Mouse (Mus musculus) MEL (cell line): ENCODE data around the gene Gm13757.

Source experiments
- BHLHE40 ChIP-seq: IDR thresholded peaks from 2 replicates; pipeline ENCODE4 v1.6.1; 2012; ENCODE audit warnings: low read depth, mild to moderate bottlenecking, inconsistent platforms, low read length, improper control_type of control experiment, borderline replicate concordance
- CTCF ChIP-seq, 3 experiments: IDR thresholded peaks in 2 of 3; conservative IDR thresholded peaks in 1 of 3; 2 replicates each; pipeline ENCODE4 v1.5.1; 2011 to 2012; ENCODE audit warnings: low read length in 3 of 3, low read depth in 2 of 3, mild to moderate bottlenecking in 2 of 3, improper control_type of control experiment in 1 of 3, inconsistent platforms in 1 of 3, mixed read lengths in 1 of 3, moderate library complexity in 1 of 3; ENCODE audit not compliant: control insufficient read depth in 1 of 3, insufficient read depth in 1 of 3, poor library complexity in 1 of 3, severe bottlenecking in 1 of 3
- GATA1 ChIP-seq: IDR thresholded peaks from 2 replicates; pipeline ENCODE4 v1.6.1; 2011; ENCODE audit warnings: low read depth, low read length, improper control_type of control experiment
- MAX ChIP-seq: IDR thresholded peaks from 2 replicates; pipeline ENCODE4 v1.6.1; 2011; ENCODE audit warnings: low read length, improper control_type of control experiment
- MYC ChIP-seq: IDR thresholded peaks from 2 replicates; pipeline ENCODE4 v1.6.1; 2011; ENCODE audit warnings: low read depth, mild to moderate bottlenecking, low read length, improper control_type of control experiment, moderate library complexity
- POLR2A ChIP-seq, 2 experiments: IDR thresholded peaks; 2 replicates each; pipeline ENCODE4 v1.6.1; 2011 to 2012; ENCODE audit warnings: low read length in 2 of 2, mild to moderate bottlenecking in 2 of 2, control low read depth in 1 of 2, improper control_type of control experiment in 1 of 2, low read depth in 1 of 2, moderate library complexity in 1 of 2; ENCODE audit not compliant: control insufficient read depth in 1 of 2, insufficient read depth in 1 of 2, poor library complexity in 1 of 2
- RAD21 ChIP-seq: IDR thresholded peaks from 2 replicates; pipeline ENCODE4 v1.6.1; 2011; ENCODE audit warnings: mild to moderate bottlenecking, low read depth, low read length, improper control_type of control experiment
- RCOR1 ChIP-seq: IDR thresholded peaks from 2 replicates; pipeline ENCODE4 v1.6.1; 2012; ENCODE audit warnings: low read depth, mild to moderate bottlenecking, inconsistent platforms, low read length, improper control_type of control experiment
- SIN3A ChIP-seq: IDR thresholded peaks from 2 replicates; pipeline ENCODE4 v1.6.1; 2012; ENCODE audit warnings: low read length, improper control_type of control experiment, inconsistent platforms
- TBP ChIP-seq: IDR thresholded peaks from 2 replicates; pipeline ENCODE4 v1.8.0; 2011; ENCODE audit warnings: low read depth, low read length, improper control_type of control experiment
- USF1 ChIP-seq: IDR thresholded peaks from 2 replicates; pipeline ENCODE4 v1.6.1; 2014; ENCODE audit warnings: low read depth, mild to moderate bottlenecking, inconsistent platforms, low read length, improper control_type of control experiment, moderate library complexity
- ZNF384 ChIP-seq: IDR thresholded peaks from 2 replicates; pipeline ENCODE4 v1.6.1; 2012; ENCODE audit warnings: low read depth, mild to moderate bottlenecking, inconsistent platforms, low read length, improper control_type of control experiment

DNA sequence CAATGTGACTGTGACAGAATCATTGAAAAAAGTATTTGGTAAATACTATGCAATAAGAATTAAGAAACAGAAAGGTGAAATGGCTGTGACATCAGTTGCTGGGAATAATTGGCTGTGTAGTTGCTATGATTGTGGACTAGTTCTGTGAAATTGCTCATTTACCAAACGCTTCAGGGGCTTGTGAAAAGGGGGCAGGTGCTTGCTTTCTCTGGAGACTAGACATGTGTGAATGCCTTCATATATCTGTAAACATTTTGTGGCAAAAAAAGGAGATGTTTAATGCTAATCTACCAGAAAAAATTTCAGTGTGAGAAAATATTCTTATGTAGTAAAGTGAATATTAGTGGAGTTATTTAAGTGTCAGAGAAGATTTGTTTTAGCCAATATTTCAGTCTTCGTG is 44.1 kb upstream of the Gm13757 start, which contains the start of gene Olfr1185-ps1:
- TF ChIP-seq RCOR1 (no peak), SIN3A (no peak), RAD21 (no peak), CTCF (IDR thresholded peaks at IDR 0.05 in 2 of 3, conservative IDR thresholded peaks at IDR 0.05 in 1 of 3; ENCODE audit: control insufficient read depth in 1 of 3, insufficient read depth in 1 of 3, low read depth in 2 of 3, low read length in 3 of 3, poor library complexity in 1 of 3, severe bottlenecking in 1 of 3) (no peak), POLR2A (IDR thresholded peaks at IDR 0.05; ENCODE audit: control insufficient read depth in 1 of 2, insufficient read depth in 1 of 2, low read depth in 1 of 2, low read length in 2 of 2, poor library complexity in 1 of 2) (no peak), TBP (no peak), GATA1 (no peak), MAX (no peak), BHLHE40 (no peak), USF1 (no peak), ZNF384 (no peak), MYC (no peak)
